Mouse (Mus musculus) forebrain, embryonic 10.5 days (tissue): ENCODE data around the gene Clns1a. TPM values are rescaled to one million over a fixed set of nuclear protein-coding genes. Genes with fewer than 3 reads are reported as not detected.
A peak's percentile ranks its signal among the peaks of the same experiment; 100 is the strongest.

Source experiments
- DNase-seq: peaks from one replicate; pipeline ENCODE4 v3.0.0-alpha.2; 2017; ENCODE audit warnings: low spot score; ENCODE audit errors: extremely low spot score
- H3K27ac ChIP-seq: fragments of 300-500 bp; sonication (generic); 2 replicates; pipeline ENCODE4 v1.5.1; 2016; ENCODE audit warnings: mild to moderate bottlenecking
- H3K27me3 ChIP-seq: fragments of 300-500 bp; sonication (generic); 2 replicates; pipeline ENCODE4 v1.6.1; 2016; ENCODE audit warnings: mild to moderate bottlenecking; ENCODE audit not compliant: poor library complexity, severe bottlenecking
- H3K36me3 ChIP-seq: fragments of 300-500 bp; sonication (generic); replicated peaks from 2 replicates; pipeline ENCODE4 v1.6.1; 2016; ENCODE audit warnings: mild to moderate bottlenecking, moderate library complexity
- H3K4me1 ChIP-seq: fragments of 300-500 bp; sonication (generic); 2 replicates; pipeline ENCODE4 v1.6.1; 2016
- H3K4me3 ChIP-seq: fragments of 300-500 bp; sonication (generic); 2 replicates; pipeline ENCODE4 v1.5.1; 2016; ENCODE audit warnings: mild to moderate bottlenecking, moderate library complexity
- H3K9me3 ChIP-seq: fragments of 300-500 bp; sonication (generic); 2 replicates; pipeline ENCODE4 v1.6.1; 2016; ENCODE audit warnings: mild to moderate bottlenecking, moderate library complexity
- WGBS: fragments of 180-500 bp; shearing (Covaris S2); methylation state at CpG from one replicate; pipeline ENCODE4 v1.1.7; 2016; 5-methylcytosine and 5-hydroxymethylcytosine counted together
- polyA plus RNA-seq: library from polyadenylated mRNA; unstranded; fragments of >200 nt; fragmentation: Nextera tagmentation; extraction: Ambion mirVana; gene quantifications from 2 replicates; pipeline ENCODE4 v1.2.1, GENCODE M21; 2016

Gene Clns1a
- polyA plus RNA-seq, 1 experiment from 2014 or later = 310 TPM

- Histone ChIP-seq H3K4me3 (no peak overlapping the region), H3K4me1 (peaks cover 58% of the 10 kb centered on the region), H3K36me3 (no peaks in the 10 kb centered on the region), H3K9me3 (no peaks in the 10 kb centered on the region), H3K27ac (no peak overlapping the region), H3K27me3 (peaks cover 31% of the 10 kb centered on the region)
- no peak for DNase-seq
- WGBS = 88% methylated on average over 5 of the region's 5 CpGs
These were observed 37.2 kb downstream of the Clns1a start for GRCm38 (mm10) chr7:97733606-97734005.

- Histone ChIP-seq H3K9me3 (no peaks in the 10 kb centered on the region), H3K36me3 (no peaks in the 10 kb centered on the region), H3K4me3 (no peak overlapping the region), H3K27me3 (peaks cover 41% of the 10 kb centered on the region), H3K4me1 (peaks cover 44% of the 10 kb centered on the region), H3K27ac (no peak overlapping the region)
- no peak for DNase-seq
- WGBS = 87% methylated on average over 8 of the region's 8 CpGs
These were observed 38.6 kb downstream of the Clns1a start for GRCm38 (mm10) chr7:97735021-97735420.

GRCm38 (mm10) chr7:97735886-97736420, 39.5 kb downstream of the Clns1a start:
- Histone ChIP-seq H3K27ac (no peak overlapping the region), H3K36me3 (no peaks in the 10 kb centered on the region), H3K27me3 (peaks cover 46% of the 10 kb centered on the region), H3K4me1 (peaks cover 45% of the 10 kb centered on the region), H3K9me3 (no peaks in the 10 kb centered on the region), H3K4me3 (no peak overlapping the region)
- DNase-seq = no peak
- 36% methylated on average over 4 of the region's 4 CpGs for WGBS

- no peak for DNase-seq
- H3K4me1 ChIP-seq = peaks cover 58% of the 10 kb centered on the region
- 7% methylated on average over 12 of the region's 12 CpGs for WGBS
- H3K4me3 ChIP-seq = peak overlapping the region; percentile 73
- H3K9me3 ChIP-seq = no peaks in the 10 kb centered on the region
- peak overlapping the region; percentile 85 for H3K27ac ChIP-seq
- no peaks in the 10 kb centered on the region for H3K36me3 ChIP-seq
- H3K27me3 ChIP-seq = peaks cover 48% of the 10 kb centered on the region
These were observed 40.8 kb downstream of the Clns1a start for GRCm38 (mm10) chr7:97737256-97737637.

- no peaks in the 10 kb centered on the region for H3K9me3 ChIP-seq
- no peaks in the 10 kb centered on the region for H3K36me3 ChIP-seq
- H3K4me3 ChIP-seq = peak within 1 kb of the TSS; percentile 73
- H3K27me3 ChIP-seq = peaks cover 51% of the 10 kb centered on the region
- peak; percentile 87 for DNase-seq
- WGBS = under 1% methylated on average over 60 of the region's 64 CpGs
- peak within 1 kb of the TSS; percentile 85 for H3K27ac ChIP-seq
- peaks cover 63% of the 10 kb centered on the region for H3K4me1 ChIP-seq
These were observed 41.4 kb downstream of the Clns1a start, which contains the start of gene Aqp11 for GRCm38 (mm10) chr7:97737638-97738456. Gene Aqp11 (minus strand): TSS chr7:97738289.

GRCm38 (mm10) chr7:97740948-97741347, 44.5 kb downstream of the Clns1a start:
- peaks cover 49% of the 10 kb centered on the region for H3K27me3 ChIP-seq
- H3K4me3 ChIP-seq = no peak overlapping the region
- H3K36me3 ChIP-seq = no peaks in the 10 kb centered on the region
- H3K9me3 ChIP-seq = no peaks in the 10 kb centered on the region
- no peak for DNase-seq
- no peak overlapping the region for H3K27ac ChIP-seq
- WGBS = 46% methylated on average over 10 of the region's 10 CpGs
- peaks cover 56% of the 10 kb centered on the region for H3K4me1 ChIP-seq

GRCm38 (mm10) chr7:97741756-97742291, 45.4 kb downstream of the Clns1a start:
- no peaks in the 10 kb centered on the region for H3K9me3 ChIP-seq
- no peak overlapping the region for H3K4me3 ChIP-seq
- peaks cover 40% of the 10 kb centered on the region for H3K27me3 ChIP-seq
- peaks cover 48% of the 10 kb centered on the region for H3K4me1 ChIP-seq
- DNase-seq = no peak
- WGBS = 10% methylated on average over 1 of the region's 1 CpGs
- H3K27ac ChIP-seq = no peak overlapping the region
- H3K36me3 ChIP-seq = no peaks in the 10 kb centered on the region

GRCm38 (mm10) chr7:97745299-97745698, 48.9 kb downstream of the Clns1a start:
- no peak overlapping the region for H3K4me3 ChIP-seq
- H3K36me3 ChIP-seq = no peaks in the 10 kb centered on the region
- no peak overlapping the region for H3K27ac ChIP-seq
- WGBS = 18% methylated on average over 3 of the region's 3 CpGs
- peaks cover 19% of the 10 kb centered on the region for H3K27me3 ChIP-seq
- peaks cover 52% of the 10 kb centered on the region for H3K4me1 ChIP-seq
- DNase-seq = peak; percentile 43
- H3K9me3 ChIP-seq = no peaks in the 10 kb centered on the region

- Histone ChIP-seq H3K4me1 (peaks cover 33% of the 10 kb centered on the region), H3K27me3 (peaks cover 12% of the 10 kb centered on the region), H3K9me3 (no peaks in the 10 kb centered on the region), H3K27ac (0 out of 2 replicates have a peak overlapping the region, but pooled peaks have one; percentile 0), H3K36me3 (no peaks in the 10 kb centered on the region), H3K4me3 (no peak overlapping the region)
- no peak for DNase-seq
- 75% methylated on average over 4 of the region's 4 CpGs for WGBS
These were observed 50.8 kb downstream of the Clns1a start for GRCm38 (mm10) chr7:97747176-97747707.

- peaks cover 28% of the 10 kb centered on the region for H3K4me1 ChIP-seq
- no peaks in the 10 kb centered on the region for H3K36me3 ChIP-seq
- H3K27ac ChIP-seq = peak overlapping the region; percentile 76
- no peak overlapping the region; the same call in 1 of the 2 replicates for H3K4me3 ChIP-seq
- peak; percentile 81 for DNase-seq
- no peaks in the 10 kb centered on the region for H3K9me3 ChIP-seq
- H3K27me3 ChIP-seq = peaks cover 9% of the 10 kb centered on the region
- 27% methylated on average over 28 of the region's 28 CpGs for WGBS
These were observed 51.5 kb downstream of the Clns1a start for GRCm38 (mm10) chr7:97747787-97748497.

GRCm38 (mm10) chr7:97748527-97749206, 52.2 kb downstream of the Clns1a start:
- Histone ChIP-seq H3K27me3 (peaks cover 8% of the 10 kb centered on the region; the same call in 1 of the 2 replicates), H3K9me3 (no peaks in the 10 kb centered on the region), H3K4me1 (peaks cover 28% of the 10 kb centered on the region), H3K36me3 (no peaks in the 10 kb centered on the region), H3K27ac (peak overlapping the region; percentile 72), H3K4me3 (0 out of 2 replicates have a peak overlapping the region, but pooled peaks have one; percentile 18)
- WGBS = 63% methylated on average over 10 of the region's 10 CpGs
- DNase-seq = no peak
